Mouse (Mus musculus) ES-Bruce4 (cell line): ENCODE results near the gene Hoxd13. TPM values are rescaled to one million over a fixed set of nuclear protein-coding genes. Genes with fewer than 3 reads are reported as not detected.
A peak's percentile ranks its signal among the peaks of the same experiment; 100 is the strongest.

Experiments
- H3K27ac ChIP-seq: 2 replicates; pipeline ENCODE4 v1.5.1; 2012; ENCODE audit warnings: low read length, inconsistent platforms; ENCODE audit not compliant: insufficient read depth
- H3K27me3 ChIP-seq: 2 replicates; pipeline ENCODE4 v1.6.1; 2012; ENCODE audit warnings: mild to moderate bottlenecking, low read length, inconsistent platforms; ENCODE audit not compliant: control insufficient read depth, poor library complexity, insufficient read depth, severe bottlenecking
- H3K36me3 ChIP-seq: 2 replicates; pipeline ENCODE4 v1.6.1; 2012; ENCODE audit warnings: inconsistent platforms, mild to moderate bottlenecking, low read length, moderate library complexity; ENCODE audit not compliant: control insufficient read depth, poor library complexity, insufficient read depth, severe bottlenecking
- H3K4me1 ChIP-seq: one replicate; pipeline ENCODE4 v1.8.1; 2011; ENCODE audit warnings: low read length; ENCODE audit not compliant: control insufficient read depth, insufficient read depth
- H3K4me3 ChIP-seq: 2 replicates; pipeline ENCODE4 v1.5.1; 2011; ENCODE audit warnings: low read depth, mild to moderate bottlenecking, low read length
- H3K9ac ChIP-seq: 2 replicates; pipeline ENCODE4 v1.6.1; 2012; ENCODE audit warnings: low read depth, mild to moderate bottlenecking, inconsistent platforms; ENCODE audit not compliant: poor library complexity, severe bottlenecking
- H3K9me3 ChIP-seq: replicated peaks from 2 replicates; pipeline ENCODE4 v1.6.1; 2012; ENCODE audit warnings: mild to moderate bottlenecking, low read length, inconsistent platforms; ENCODE audit not compliant: control insufficient read depth, poor library complexity, insufficient read depth, severe bottlenecking
- CTCF ChIP-seq: IDR thresholded peaks from one replicate; pipeline ENCODE4 v1.8.1; 2011; ENCODE audit warnings: low read depth, low read length
- EP300 ChIP-seq: IDR thresholded peaks from 2 replicates; pipeline ENCODE4 v1.6.1; 2011; ENCODE audit warnings: low read depth, low read length; ENCODE audit not compliant: insufficient read depth
- POLR2A ChIP-seq: IDR thresholded peaks from one replicate; pipeline ENCODE4 v1.8.1; 2011; ENCODE audit warnings: low read length; ENCODE audit not compliant: insufficient read depth
- polyA plus RNA-seq: library from polyadenylated mRNA; stranded (reverse); fragments of >200 nt; gene quantifications from 2 replicates; pipeline ENCODE4 v1.2.4, GENCODE M21; 2011; ENCODE audit warnings: low read depth; ENCODE audit not compliant: missing spikeins, insufficient read depth, insufficient read length

Hoxd13 gene
- polyA plus RNA-seq, 1 experiment: not detected

DNA sequence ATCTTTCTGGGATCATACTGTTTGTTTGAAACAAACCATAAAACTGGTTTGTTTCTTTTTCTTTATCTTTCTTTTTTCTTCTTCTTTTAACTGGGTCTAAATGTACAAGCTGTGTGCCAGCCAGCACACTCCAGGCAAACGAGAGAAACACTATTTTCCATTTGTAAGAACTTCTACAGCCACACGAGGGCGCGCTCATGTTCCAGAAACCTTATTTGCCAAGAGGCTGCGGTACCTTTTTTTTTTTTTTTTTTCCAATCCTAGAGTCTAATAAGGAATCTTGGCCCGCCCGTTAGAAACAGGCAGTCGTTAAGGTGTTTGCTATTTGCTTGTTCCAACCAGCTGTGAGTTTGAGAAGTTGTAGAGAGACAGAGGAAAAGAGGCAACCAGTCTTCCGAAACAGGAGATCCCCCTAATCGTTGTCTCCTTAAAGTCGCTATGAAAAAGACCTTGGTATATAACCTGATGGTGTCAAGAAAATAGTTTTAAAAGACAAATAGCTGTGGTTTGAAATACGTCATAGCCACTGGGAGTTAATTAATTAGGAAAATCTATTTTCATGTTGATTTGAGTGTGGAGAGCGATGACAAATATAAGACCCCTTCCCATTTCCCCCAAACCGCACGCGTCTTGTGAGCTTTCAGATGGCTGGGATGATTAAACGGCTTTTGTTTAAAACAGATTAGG lies 18.3 kb downstream of the Hoxd13 start:
- Histone ChIP-seq H3K27ac (no peak overlapping the region), H3K36me3 (no peaks in the 10 kb centered on the region), H3K4me1 (no peaks in the 10 kb centered on the region), H3K27me3 (peaks cover 57% of the 10 kb centered on the region), H3K4me3 (no peak overlapping the region), H3K9me3 (no peaks in the 10 kb centered on the region), H3K9ac (no peak overlapping the region)
- TF ChIP-seq CTCF: peak; percentile 21
- no peak for TF ChIP-seq EP300

- H3K4me1 ChIP-seq: no peaks in the 10 kb centered on the region
- H3K27me3 ChIP-seq: peaks cover 58% of the 10 kb centered on the region
- H3K9ac ChIP-seq: no peak overlapping the region
- H3K9me3 ChIP-seq: no peaks in the 10 kb centered on the region
- H3K4me3 ChIP-seq: no peak overlapping the region
- TF ChIP-seq POLR2A (no peak), EP300 (no peak), CTCF (no peak)
- no peak overlapping the region for H3K27ac ChIP-seq
- no peaks in the 10 kb centered on the region for H3K36me3 ChIP-seq
These were observed 19.0 kb downstream of the Hoxd13 start for GRCm38 (mm10) chr2:74686988-74687697.

DNA sequence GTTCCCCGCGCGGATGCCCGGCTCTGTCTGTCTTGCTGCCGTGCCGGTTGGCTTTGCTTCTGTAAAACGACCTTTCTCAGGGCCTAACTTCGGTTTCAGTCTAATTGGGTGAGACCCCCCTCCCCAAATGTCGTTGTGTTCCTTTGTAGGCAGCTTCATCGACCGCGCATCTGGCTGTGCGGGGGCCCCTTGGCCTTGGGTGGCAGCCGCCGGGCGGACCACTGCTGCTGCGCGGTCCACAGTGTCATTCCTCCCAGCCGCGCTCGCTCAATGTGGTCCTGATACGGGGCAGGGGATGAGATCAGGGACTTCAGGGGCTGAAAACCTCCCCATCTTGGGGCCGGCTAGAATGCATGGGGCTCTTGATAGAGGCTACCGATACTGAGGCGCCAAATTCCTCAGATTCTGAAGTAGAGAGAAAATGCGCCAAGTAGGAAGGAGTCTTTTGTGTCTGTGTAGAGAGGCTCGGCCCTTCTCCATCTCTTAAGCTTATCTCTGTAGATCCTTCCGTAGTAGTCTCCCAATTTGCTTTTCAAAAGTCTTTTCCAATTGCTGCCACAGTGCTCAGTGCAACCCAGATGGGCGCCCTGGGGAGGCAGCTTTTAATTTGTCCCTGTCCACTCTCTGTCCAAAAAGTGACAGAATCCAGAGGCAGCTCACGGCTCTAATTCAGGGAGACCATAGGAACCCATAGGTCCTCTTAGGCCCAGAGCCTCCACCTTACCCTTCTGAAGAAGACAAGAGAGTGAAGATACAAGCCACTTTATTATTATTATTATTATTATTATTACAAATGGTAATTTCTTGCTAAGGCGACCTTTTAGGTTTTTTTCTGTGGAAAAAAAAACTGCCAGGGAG lies 19.8 kb downstream of the Hoxd13 start:
- Histone ChIP-seq H3K9ac (no peak overlapping the region), H3K36me3 (no peaks in the 10 kb centered on the region), H3K27me3 (peaks cover 60% of the 10 kb centered on the region), H3K4me3 (0 out of 2 replicates have a peak overlapping the region, but pooled peaks have one; percentile 23), H3K4me1 (no peaks in the 10 kb centered on the region), H3K27ac (no peak overlapping the region), H3K9me3 (no peaks in the 10 kb centered on the region)
- no peak for TF ChIP-seq POLR2A
- TF ChIP-seq EP300: no peak
- no peak for TF ChIP-seq CTCF

DNA sequence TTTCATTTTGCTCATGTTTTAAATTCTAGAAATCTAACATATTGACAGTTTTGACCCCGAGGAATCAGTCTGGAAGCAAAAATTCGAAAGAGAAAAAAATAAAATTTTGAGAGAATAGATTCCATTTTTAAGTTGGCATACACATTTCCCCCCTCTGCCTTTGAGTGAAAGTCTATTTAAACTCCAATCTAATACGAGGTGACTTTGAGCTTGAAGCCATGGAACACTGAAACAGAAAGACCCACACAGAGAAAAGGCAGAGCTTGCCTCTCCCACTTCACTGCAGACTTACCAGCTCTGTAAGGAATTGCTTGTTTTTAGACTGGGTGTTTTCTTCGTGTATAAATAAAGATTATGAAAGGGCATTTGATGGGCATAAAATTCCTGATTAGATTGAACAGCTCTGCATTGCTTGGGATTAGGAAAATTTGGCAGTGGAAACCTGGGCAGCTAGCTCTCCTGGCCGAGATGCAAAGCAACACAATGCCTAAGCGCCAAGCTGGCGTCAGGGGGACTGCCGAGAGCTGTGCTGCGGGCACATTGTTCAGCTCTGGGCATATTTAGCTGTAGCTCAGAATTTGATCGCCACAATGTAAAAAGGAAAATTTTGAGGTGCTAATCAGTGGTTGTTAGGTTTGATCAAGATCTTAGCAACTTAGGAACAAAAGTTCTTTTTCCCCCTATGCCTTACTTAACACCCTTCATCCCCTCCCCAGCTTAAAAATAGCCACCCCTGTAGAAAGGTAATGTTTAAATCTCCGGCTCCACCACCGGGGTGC lies 20.9 kb downstream of the Hoxd13 start:
- Histone ChIP-seq H3K36me3 (no peaks in the 10 kb centered on the region), H3K4me3 (no peak overlapping the region), H3K4me1 (no peaks in the 10 kb centered on the region), H3K9ac (no peak overlapping the region), H3K27ac (no peak overlapping the region), H3K27me3 (peaks cover 62% of the 10 kb centered on the region), H3K9me3 (no peaks in the 10 kb centered on the region)
- no peak for TF ChIP-seq EP300
- no peak for TF ChIP-seq POLR2A
- TF ChIP-seq CTCF: no peak

DNA sequence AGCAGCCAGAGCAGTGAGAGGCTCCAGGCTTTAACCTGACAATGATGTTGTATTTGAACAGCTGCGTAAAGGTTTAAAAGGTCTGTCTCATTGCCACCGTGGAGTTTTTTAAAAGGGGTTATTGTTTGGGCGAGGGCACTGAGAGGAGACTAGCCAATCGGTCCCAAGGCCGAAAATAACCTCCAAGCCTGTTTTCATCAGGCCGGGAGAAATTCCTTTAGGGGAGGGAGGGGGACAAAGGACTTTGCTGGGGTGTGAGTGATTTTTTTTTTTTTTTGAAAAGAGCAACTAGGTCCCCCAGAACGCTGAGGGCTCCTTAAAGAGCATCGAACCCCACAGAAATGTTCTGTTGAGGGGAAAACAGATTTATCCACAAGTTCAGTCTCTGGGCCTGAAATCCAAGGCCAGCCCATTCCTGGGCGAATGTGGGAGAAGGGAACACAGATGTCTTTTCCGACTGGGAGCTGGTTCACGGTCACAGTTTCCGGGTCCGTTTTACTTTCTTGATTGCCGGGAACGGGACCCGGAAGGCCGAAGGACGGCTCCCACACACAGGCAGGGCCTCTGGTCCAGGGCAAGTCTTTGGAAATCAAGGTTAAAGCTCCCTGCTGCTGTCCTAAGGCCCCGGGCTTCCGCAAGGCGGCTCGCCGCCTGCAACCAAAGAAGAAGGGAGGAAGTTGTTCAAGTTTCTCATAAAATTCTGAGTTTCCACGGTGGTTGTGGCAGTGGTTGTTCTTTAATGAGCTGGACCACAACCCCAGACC lies 21.6 kb downstream of the Hoxd13 start:
- Histone ChIP-seq H3K4me1 (no peaks in the 10 kb centered on the region), H3K27ac (no peak overlapping the region), H3K4me3 (no peak overlapping the region), H3K9ac (no peak overlapping the region), H3K36me3 (no peaks in the 10 kb centered on the region), H3K27me3 (peaks cover 57% of the 10 kb centered on the region), H3K9me3 (no peaks in the 10 kb centered on the region)
- no peak for TF ChIP-seq POLR2A
- TF ChIP-seq EP300: no peak
- TF ChIP-seq CTCF: no peak
